Mouse (Mus musculus) hindbrain, embryonic 13.5 days (tissue): Measurements from ENCODE around the gene Rab3b. TPM values are rescaled to one million over a fixed set of nuclear protein-coding genes. Genes with fewer than 3 reads are reported as not detected.

Experiments
- ATAC-seq: fragments of 200-750 bp; cut with Nextera tagmentation; 2 replicates; pipeline ENCODE4 v1.8.0; 2017; ENCODE audit warnings: moderate TSS enrichment; ENCODE audit not compliant: low FRiP score
- H3K27ac ChIP-seq: fragments of 300-500 bp; sonication (generic); 2 replicates; pipeline ENCODE4 v1.5.1; 2015; ENCODE audit warnings: inconsistent platforms, mild to moderate bottlenecking, moderate library complexity
- H3K27me3 ChIP-seq: fragments of 300-500 bp; sonication (generic); 2 replicates; pipeline ENCODE4 v1.6.1; 2015; ENCODE audit warnings: mild to moderate bottlenecking, inconsistent platforms
- H3K36me3 ChIP-seq: fragments of 300-500 bp; sonication (generic); 2 replicates; pipeline ENCODE4 v1.6.1; 2015; ENCODE audit warnings: mild to moderate bottlenecking, inconsistent platforms
- H3K4me1 ChIP-seq: fragments of 300-500 bp; sonication (generic); replicated peaks from 2 replicates; pipeline ENCODE4 v1.6.1; 2015; ENCODE audit warnings: inconsistent platforms
- H3K4me2 ChIP-seq: fragments of 300-500 bp; sonication (generic); 2 replicates; pipeline ENCODE4 v1.6.1; 2015; ENCODE audit warnings: inconsistent platforms, mild to moderate bottlenecking, moderate library complexity
- H3K4me3 ChIP-seq: fragments of 300-500 bp; sonication (generic); 2 replicates; pipeline ENCODE4 v1.5.1; 2015; ENCODE audit warnings: mild to moderate bottlenecking, inconsistent platforms
- H3K9ac ChIP-seq: fragments of 300-500 bp; sonication (generic); 2 replicates; pipeline ENCODE4 v1.6.1; 2015; ENCODE audit warnings: mild to moderate bottlenecking, inconsistent platforms
- H3K9me3 ChIP-seq: fragments of 300-500 bp; sonication (generic); 2 replicates; pipeline ENCODE4 v1.6.1; 2016; ENCODE audit warnings: inconsistent platforms
- WGBS: fragments of 180-500 bp; shearing (Covaris S2); methylation state at CpG from one replicate; pipeline ENCODE4 v1.1.7; 2015; 5-methylcytosine and 5-hydroxymethylcytosine counted together
- polyA plus RNA-seq: library from polyadenylated mRNA; unstranded; fragments of >200 nt; fragmentation: Nextera tagmentation; extraction: Ambion mirVana; gene quantifications from 2 replicates; pipeline ENCODE4 v1.2.1, GENCODE M21; 2015

Gene Rab3b
- polyA plus RNA-seq, 1 experiment from 2014 or later, result 104 TPM

- Histone ChIP-seq H3K4me3 (no peak overlapping the region), H3K36me3 (0 out of 2 replicates have a peak, but pooled peaks cover 3% of the 10 kb centered on the region), H3K27ac (no peak overlapping the region), H3K4me1 (peaks cover 30% of the 10 kb centered on the region), H3K9me3 (no peaks in the 10 kb centered on the region), H3K27me3 (no peaks in the 10 kb centered on the region), H3K9ac (no peak overlapping the region), H3K4me2 (no peak overlapping the region)
- no peak for ATAC-seq
- WGBS, result 92% methylated on average over 5 of the region's 5 CpGs
These were observed 32.9 kb upstream of the Rab3b start for GRCm38 (mm10) chr4:108845824-108846569.

- no peaks in the 10 kb centered on the region for H3K9me3 ChIP-seq
- peak within 1 kb of the TSS; percentile 86 for H3K9ac ChIP-seq
- H3K36me3 ChIP-seq, result peaks cover 7% of the 10 kb centered on the region; the same call in 1 of the 2 replicates
- no peaks in the 10 kb centered on the region for H3K27me3 ChIP-seq
- H3K4me3 ChIP-seq, result peak within 1 kb of the TSS; percentile 96
- H3K4me1 ChIP-seq, result peaks cover 34% of the 10 kb centered on the region
- under 1% methylated on average over 77 of the region's 77 CpGs for WGBS
- peak within 1 kb of the TSS; percentile 88 for H3K27ac ChIP-seq
- H3K4me2 ChIP-seq, result peak within 1 kb of the TSS; percentile 99
- peak; percentile 91 for ATAC-seq
These were observed 31.0 kb upstream of the Rab3b start, which contains the start of gene Kti12 for GRCm38 (mm10) chr4:108847715-108848504. TSS of gene Kti12 (plus strand) at chr4:108847785.

DNA sequence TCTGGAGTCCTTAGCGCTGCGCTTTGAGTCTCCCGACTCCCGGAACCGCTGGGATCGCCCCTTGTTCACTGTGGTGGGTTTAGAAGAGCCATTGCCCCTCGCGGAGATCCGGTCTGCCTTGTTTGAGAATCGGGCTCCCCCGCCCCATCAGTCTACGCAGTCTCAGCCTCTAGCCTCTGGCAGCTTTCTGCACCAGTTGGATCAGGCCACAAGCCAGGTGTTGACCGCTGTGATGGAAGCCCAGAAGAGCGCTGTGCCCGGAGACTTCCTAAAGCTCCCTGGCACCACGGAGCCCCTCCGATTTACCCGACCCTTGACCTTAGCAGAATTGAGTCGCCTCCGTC, 30.4 kb upstream of the Rab3b start, which contains the start of gene A730015C16Rik:
TSS of gene A730015C16Rik (minus strand) at position 115 of the 344 bp plus-strand sequence.
- H3K36me3 ChIP-seq, result peaks cover 11% of the 10 kb centered on the region
- peak within 1 kb of the TSS; percentile 86 for H3K9ac ChIP-seq
- 10% methylated on average over 20 of the region's 20 CpGs for WGBS
- peak; percentile 14; the same call in 1 of the 2 replicates for ATAC-seq
- no peaks in the 10 kb centered on the region for H3K9me3 ChIP-seq
- H3K27me3 ChIP-seq, result no peaks in the 10 kb centered on the region
- peak within 1 kb of the TSS; percentile 96 for H3K4me3 ChIP-seq
- peak within 1 kb of the TSS; percentile 99 for H3K4me2 ChIP-seq
- peaks cover 31% of the 10 kb centered on the region for H3K4me1 ChIP-seq
- peak within 1 kb of the TSS; percentile 88 for H3K27ac ChIP-seq

DNA sequence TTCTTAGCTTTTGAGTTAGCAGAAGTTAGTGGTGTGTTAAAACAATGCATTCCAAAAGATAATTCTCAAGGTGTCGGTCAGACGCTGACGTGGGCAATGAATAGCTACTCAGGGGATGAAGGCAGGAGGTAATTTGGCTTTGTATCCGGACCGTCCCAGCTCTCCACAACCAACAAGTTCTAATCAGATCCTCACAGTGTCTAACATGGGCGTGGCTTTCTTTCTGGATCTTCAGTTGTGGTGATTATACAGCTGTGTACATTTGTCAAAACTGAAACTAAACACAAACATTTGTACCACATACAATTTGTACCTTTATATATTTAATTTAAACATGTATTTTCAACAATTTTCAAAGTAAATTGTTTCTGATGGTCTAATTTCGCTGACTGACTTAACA, 12.1 kb upstream of the Rab3b start:
- no peaks in the 10 kb centered on the region for H3K9me3 ChIP-seq
- no peak overlapping the region for H3K9ac ChIP-seq
- no peaks in the 10 kb centered on the region for H3K4me1 ChIP-seq
- H3K4me2 ChIP-seq, result no peak overlapping the region
- 85% methylated on average over 7 of the region's 7 CpGs for WGBS
- H3K27ac ChIP-seq, result no peak overlapping the region
- H3K36me3 ChIP-seq, result peaks cover 30% of the 10 kb centered on the region
- ATAC-seq, result no peak
- no peaks in the 10 kb centered on the region for H3K27me3 ChIP-seq
- no peak overlapping the region for H3K4me3 ChIP-seq

- H3K27me3 ChIP-seq, result no peaks in the 10 kb centered on the region
- ATAC-seq, result peak; percentile 91
- no peak overlapping the region for H3K9ac ChIP-seq
- no peak overlapping the region for H3K27ac ChIP-seq
- H3K9me3 ChIP-seq, result no peaks in the 10 kb centered on the region
- 38% methylated on average over 10 of the region's 10 CpGs for WGBS
- no peak overlapping the region for H3K4me3 ChIP-seq
- H3K4me1 ChIP-seq, result no peaks in the 10 kb centered on the region
- peaks cover under 1% of the 10 kb centered on the region for H3K36me3 ChIP-seq
- H3K4me2 ChIP-seq, result no peak overlapping the region
These were observed 9.0 kb upstream of the Rab3b start for GRCm38 (mm10) chr4:108869730-108870374.

DNA sequence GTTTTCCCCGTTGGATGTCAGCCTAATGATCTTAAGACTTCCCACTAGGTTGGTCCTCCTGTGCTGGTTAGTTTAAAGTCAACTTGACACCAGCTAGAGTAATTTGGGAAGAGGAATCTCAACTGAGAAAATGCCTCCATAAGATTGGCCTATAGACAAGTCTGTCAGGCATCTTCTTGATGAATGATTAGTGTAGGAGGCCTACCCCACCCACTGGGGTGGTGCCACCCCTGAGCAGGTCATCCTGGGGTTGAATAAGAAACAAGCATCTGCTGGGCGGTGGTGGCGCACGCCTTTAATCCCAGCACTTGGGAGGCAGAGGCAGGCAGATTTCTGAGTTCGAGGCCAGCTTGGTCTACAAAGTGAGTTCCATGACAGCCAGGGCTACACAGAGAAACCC, 5.1 kb upstream of the Rab3b start:
- Histone ChIP-seq H3K36me3 (no peaks in the 10 kb centered on the region), H3K9ac (no peak overlapping the region), H3K4me1 (no peaks in the 10 kb centered on the region), H3K27ac (no peak overlapping the region), H3K4me2 (no peak overlapping the region), H3K4me3 (no peak overlapping the region), H3K27me3 (no peaks in the 10 kb centered on the region), H3K9me3 (no peaks in the 10 kb centered on the region)
- 94% methylated on average over 5 of the region's 5 CpGs for WGBS
- no peak for ATAC-seq

- Histone ChIP-seq H3K36me3 (no peaks in the 10 kb centered on the region), H3K4me1 (peaks cover 10% of the 10 kb centered on the region), H3K27me3 (no peaks in the 10 kb centered on the region), H3K9ac (no peak overlapping the region), H3K4me2 (no peak overlapping the region), H3K4me3 (no peak overlapping the region), H3K27ac (no peak overlapping the region), H3K9me3 (no peaks in the 10 kb centered on the region)
- ATAC-seq, result no peak
- WGBS, result 80% methylated on average over 6 of the region's 6 CpGs
These were observed 962 bp upstream of the Rab3b start for GRCm38 (mm10) chr4:108877901-108878300.

- 53% methylated on average over 13 of the region's 13 CpGs for WGBS
These were observed 5.0 kb downstream of the Rab3b start for GRCm38 (mm10) chr4:108883815-108884214.

DNA sequence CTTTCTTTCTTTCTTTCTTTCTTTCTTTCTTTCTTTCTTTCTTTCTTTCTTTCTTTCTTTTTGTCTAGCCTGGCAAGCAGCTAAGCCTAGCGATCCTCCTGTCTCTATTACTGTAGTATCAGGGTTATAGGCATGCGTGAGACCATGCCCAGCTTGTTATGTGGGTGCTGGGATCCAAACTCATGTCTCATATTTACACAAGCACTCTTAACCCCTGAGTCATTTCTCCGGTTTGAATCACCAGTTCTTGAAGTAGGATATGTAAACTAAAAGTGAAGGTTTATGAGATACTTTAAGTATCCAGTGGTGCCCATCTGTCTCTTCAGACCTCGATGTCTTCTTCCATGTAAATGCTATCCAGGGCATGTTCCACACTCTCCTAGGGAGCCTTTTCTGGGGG, 8.6 kb downstream of the Rab3b start:
- WGBS, result 90% methylated on average over 4 of the region's 4 CpGs
- H3K4me1 ChIP-seq, result peaks cover 5% of the 10 kb centered on the region

More at GRCm38 (mm10) chr4:108883815-108884214, 5.0 kb downstream of the Rab3b start:
- no peaks in the 10 kb centered on the region for H3K36me3 ChIP-seq
- H3K27me3 ChIP-seq, result no peaks in the 10 kb centered on the region
- 0 out of 2 replicates have a peak overlapping the region, but pooled peaks have one; percentile 58 for H3K27ac ChIP-seq
- no peak overlapping the region for H3K4me2 ChIP-seq
- H3K9me3 ChIP-seq, result no peaks in the 10 kb centered on the region
- H3K4me3 ChIP-seq, result no peak overlapping the region
- no peak for ATAC-seq
- peaks cover 15% of the 10 kb centered on the region for H3K4me1 ChIP-seq
- H3K9ac ChIP-seq, result no peak overlapping the region

GRCm38 (mm10) chr4:108890876-108891275, 12.0 kb downstream of the Rab3b start:
- Histone ChIP-seq H3K4me1 (no peaks in the 10 kb centered on the region), H3K9ac (no peak overlapping the region), H3K36me3 (no peaks in the 10 kb centered on the region), H3K27me3 (no peaks in the 10 kb centered on the region), H3K27ac (no peak overlapping the region), H3K4me2 (no peak overlapping the region), H3K4me3 (no peak overlapping the region), H3K9me3 (no peaks in the 10 kb centered on the region)
- 88% methylated on average over 6 of the region's 6 CpGs for whole genome bisulfite sequencing
- no peak for ATAC-seq

More for the DNA sequence above, 8.6 kb downstream of the Rab3b start:
- no peak overlapping the region for H3K9ac ChIP-seq
- ATAC-seq, result no peak
- no peak overlapping the region for H3K27ac ChIP-seq
- no peak overlapping the region for H3K4me3 ChIP-seq
- H3K27me3 ChIP-seq, result no peaks in the 10 kb centered on the region
- no peaks in the 10 kb centered on the region for H3K9me3 ChIP-seq
- H3K4me2 ChIP-seq, result no peak overlapping the region
- no peaks in the 10 kb centered on the region for H3K36me3 ChIP-seq

GRCm38 (mm10) chr4:108900421-108900820, 21.6 kb downstream of the Rab3b start:
- no peak overlapping the region for H3K9ac ChIP-seq
- no peaks in the 10 kb centered on the region for H3K9me3 ChIP-seq
- H3K4me3 ChIP-seq, result no peak overlapping the region
- H3K27ac ChIP-seq, result no peak overlapping the region
- H3K4me1 ChIP-seq, result peaks cover 15% of the 10 kb centered on the region; the same call in 1 of the 2 replicates
- ATAC-seq, result no peak
- H3K4me2 ChIP-seq, result no peak overlapping the region
- 62% methylated on average over 7 of the region's 7 CpGs for WGBS
- H3K27me3 ChIP-seq, result no peaks in the 10 kb centered on the region
- no peaks in the 10 kb centered on the region for H3K36me3 ChIP-seq

GRCm38 (mm10) chr4:108902886-108903285, 24.0 kb downstream of the Rab3b start:
- Histone ChIP-seq H3K4me3 (no peak overlapping the region), H3K27ac (no peak overlapping the region), H3K27me3 (no peaks in the 10 kb centered on the region), H3K4me2 (no peak overlapping the region), H3K9me3 (no peaks in the 10 kb centered on the region), H3K4me1 (peaks cover 21% of the 10 kb centered on the region; the same call in 1 of the 2 replicates), H3K9ac (no peak overlapping the region), H3K36me3 (no peaks in the 10 kb centered on the region)
- 94% methylated on average over 9 of the region's 9 CpGs for WGBS
- ATAC-seq, result no peak
